ENCODE assay signal across 14 mouse cellular contexts in the genomic region with DNA sequence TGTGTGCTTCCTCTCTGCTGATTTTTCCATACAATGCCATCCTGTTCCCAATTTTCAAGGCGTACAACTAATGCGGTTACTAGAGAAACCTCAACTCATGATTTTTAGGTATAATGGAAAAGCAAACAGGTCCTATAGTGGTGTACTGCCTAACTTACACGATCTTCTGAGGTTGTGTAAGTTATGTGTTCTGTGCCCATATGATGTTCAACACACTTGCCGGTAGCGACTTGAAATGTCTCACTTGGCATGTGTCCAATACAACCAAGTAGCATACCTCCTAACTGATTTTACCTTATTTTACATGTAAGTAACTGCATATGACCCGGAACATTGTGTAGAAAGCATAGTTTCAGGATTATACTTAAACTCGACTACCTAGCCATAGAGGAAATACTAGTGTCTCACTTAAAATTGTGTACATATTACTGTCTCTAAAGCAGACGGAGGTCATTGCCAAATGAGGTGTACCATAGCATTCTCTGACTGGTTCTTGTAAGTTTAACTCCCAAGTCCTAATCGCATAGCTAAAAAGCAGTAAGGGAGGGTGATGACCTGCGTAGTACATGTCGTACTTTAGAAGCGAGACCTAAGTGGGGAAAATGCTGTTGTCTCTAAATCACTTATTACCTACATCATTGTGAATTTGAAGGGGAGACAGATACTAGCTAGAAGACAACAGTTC.
DNase-seq lines count a peak whose midpoint lies in the region; ATAC-seq lines count a peak whose summit lies in the region.
"Had no signal": no experiment of that assay in that cellular context is flagged by ENCODE, and none has a peak within 500 bp of the region (broad histone marks: within the 10 kb centered on the region; RNA-seq: fewer than 3 reads in every experiment).

No protein-coding gene starts in this region.

- no peaks in the 10 kb centered on the region for H3K9me3 ChIP-seq in hindbrain, embryonic 12.5 days (replicated peaks)
- H3K9me3 ChIP-seq in midbrain, embryonic 12.5 days, result no peaks in the 10 kb centered on the region
- H3K9me3 ChIP-seq in heart, embryonic 12.5 days (replicated peaks), result peaks cover 5% of the 10 kb centered on the region; the same call in 1 of the 2 replicates
- H3K9me3 ChIP-seq: limb, embryonic 10.5 days had no signal

- no peak overlapping the region for H3K4me3 ChIP-seq in hindbrain, embryonic 12.5 days
- no peak overlapping the region for H3K4me3 ChIP-seq in midbrain, embryonic 12.5 days
- no peak overlapping the region for H3K4me3 ChIP-seq in heart, embryonic 12.5 days
- H3K4me3 ChIP-seq: limb, embryonic 10.5 days had no signal

- peak; percentile 7 for DNase-seq in 416B (ENCODE audit: low read depth)
- DNase-seq in c-Kit-positive CD71-positive TER-119-negative erythroid progenitor cells, embryonic 14.5 days (ENCODE audit: low read depth), result peak; percentile 14
- no peak for DNase-seq in layer of hippocampus, adult 18-20 months (ENCODE audit: low spot score in 2 of 2)
- DNase-seq in urinary bladder, postnatal 10 days (ENCODE audit: low spot score), result no peak
- DNase-seq: adrenal gland, postnatal 14 days; cerebellum, adult 18-20 months; right cerebral cortex, postnatal 25 days; thymus, postnatal 14 days had no signal

- no peaks in the 10 kb centered on the region for H3K36me3 ChIP-seq in hindbrain, embryonic 12.5 days
- no peaks in the 10 kb centered on the region for H3K36me3 ChIP-seq in midbrain, embryonic 12.5 days
- no peaks in the 10 kb centered on the region for H3K36me3 ChIP-seq in heart, embryonic 12.5 days
- H3K36me3 ChIP-seq: limb, embryonic 10.5 days had no signal

- no peak overlapping the region for H3K9ac ChIP-seq in hindbrain, embryonic 12.5 days
- H3K9ac ChIP-seq in midbrain, embryonic 12.5 days (replicated peaks), result no peak overlapping the region
- no peak overlapping the region for H3K9ac ChIP-seq in heart, embryonic 12.5 days

- peak overlapping the region; percentile 83 for H3K27ac ChIP-seq in hindbrain, embryonic 12.5 days
- H3K27ac ChIP-seq in midbrain, embryonic 12.5 days (replicated peaks), result peak overlapping the region; percentile 81
- no peak overlapping the region for H3K27ac ChIP-seq in heart, embryonic 12.5 days (ENCODE audit: poor library complexity, severe bottlenecking)
- H3K27ac ChIP-seq: limb, embryonic 10.5 days; macrophage had no signal

- no peaks in the 10 kb centered on the region for H3K27me3 ChIP-seq in hindbrain, embryonic 12.5 days
- no peaks in the 10 kb centered on the region for H3K27me3 ChIP-seq in midbrain, embryonic 12.5 days
- H3K27me3 ChIP-seq in heart, embryonic 12.5 days (replicated peaks), result no peaks in the 10 kb centered on the region

- peak; percentile 9 for ATAC-seq in hindbrain, embryonic 12.5 days (ENCODE audit: low FRiP score)
- peak; percentile 21; the same call in 1 of the 2 replicates for ATAC-seq in midbrain, embryonic 12.5 days (ENCODE audit: low FRiP score, low read depth)
- ATAC-seq in erythroid progenitor cell, adult 5-6 weeks (replicated peaks; ENCODE audit: low FRiP score, poor library complexity, severe bottlenecking), result no peak
- ATAC-seq in heart, embryonic 12.5 days (ENCODE audit: insufficient number of reproducible peaks, low FRiP score), result no peak

- peaks cover 22% of the 10 kb centered on the region for H3K4me1 ChIP-seq in hindbrain, embryonic 12.5 days
- H3K4me1 ChIP-seq in midbrain, embryonic 12.5 days, result peaks cover 26% of the 10 kb centered on the region
- no peaks in the 10 kb centered on the region for H3K4me1 ChIP-seq in heart, embryonic 12.5 days (replicated peaks)

- no peak overlapping the region for H3K4me2 ChIP-seq in hindbrain, embryonic 12.5 days (replicated peaks)
- H3K4me2 ChIP-seq in midbrain, embryonic 12.5 days (replicated peaks), result peak overlapping the region; percentile 25
- no peak overlapping the region for H3K4me2 ChIP-seq in heart, embryonic 12.5 days

- 87% methylated on average over 12 of the region's 12 CpGs for WGBS in hindbrain, embryonic 12.5 days
- 88% methylated on average over 12 of the region's 12 CpGs for WGBS in midbrain, embryonic 12.5 days
- 87% methylated on average over 12 of the region's 12 CpGs for WGBS in heart, embryonic 12.5 days

Comparison
In these comparisons a context has a peak if more than half of its experiments do, and no peak if none do; other contexts are left out.
1. DNase-seq: peak in 416B (single experiment) and c-Kit-positive CD71-positive TER-119-negative erythroid progenitor cells, embryonic 14.5 days (single experiment); none in layer of hippocampus, adult 18-20 months (0 of 2) and urinary bladder, postnatal 10 days (single experiment).
2. ATAC-seq: peak in hindbrain, embryonic 12.5 days (single experiment) and midbrain, embryonic 12.5 days (single experiment); none in erythroid progenitor cell, adult 5-6 weeks (single experiment) and heart, embryonic 12.5 days (single experiment).